Mouse (Mus musculus): ENCODE data around the gene Akap1. TPM values are rescaled to one million over a fixed set of nuclear protein-coding genes. Genes with fewer than 3 reads are reported as not detected.
"Not testable (repeated sequence)": the region's sequence is repeated elsewhere in the genome, so short reads cannot be mapped to it uniquely, and the experiment has no call there.

The Akap1 gene
- total RNA-seq, 2 experiments from 2014 or later, result 39.8 to 40.1 TPM

GRCm38 (mm10) chr11:88892789-88893188, 28.4 kb upstream of the Akap1 start:
- intact Hi-C loops (cut with DNase I), result not testable (repeated sequence)
- peak; percentile 29 to 36 for DNase-seq (ENCODE audit: extremely low spot score in 1 of 2, low spot score in 2 of 2)

GRCm38 (mm10) chr11:88891921-88892561, 27.7 kb upstream of the Akap1 start:
- peak; percentile 65 to 66 for DNase-seq (ENCODE audit: extremely low spot score in 1 of 2, low spot score in 2 of 2)
- H3K4me3 ChIP-seq; intact Hi-C loops (cut with DNase I): not testable (repeated sequence)

More at GRCm38 (mm10) chr11:88892789-88893188, 28.4 kb upstream of the Akap1 start:
- H3K4me3 ChIP-seq, H3K27ac ChIP-seq: not testable (repeated sequence)

GRCm38 (mm10) chr11:88891446-88891845, 27.1 kb upstream of the Akap1 start:
- H3K4me3 ChIP-seq; H3K27ac ChIP-seq; intact Hi-C loops (cut with DNase I): not testable (repeated sequence)
- DNase-seq (ENCODE audit: extremely low spot score in 1 of 2, low spot score in 2 of 2), result peak; percentile 19 to 39

More at GRCm38 (mm10) chr11:88891921-88892561, 27.7 kb upstream of the Akap1 start:
- not testable (repeated sequence) for H3K27ac ChIP-seq

- H3K27ac ChIP-seq; DNase-seq (ENCODE audit: extremely low spot score in 1 of 2, low spot score in 2 of 2); intact Hi-C loops (cut with DNase I); H3K4me3 ChIP-seq: not testable (repeated sequence)
Observed at GRCm38 (mm10) chr11:88890904-88891303, 26.5 kb upstream of the Akap1 start.

- Histone ChIP-seq H3K27ac (no peak overlapping the region), H3K4me3 (no peak overlapping the region)
- intact Hi-C loops (cut with DNase I), result no loop called here
- no peak for DNase-seq (ENCODE audit: extremely low spot score in 1 of 2, low spot score in 2 of 2)
- TF ChIP-seq CTCF (IDR thresholded peaks at IDR 0.05), result no peak
Observed at GRCm38 (mm10) chr11:88888996-88889395, 24.6 kb upstream of the Akap1 start.

- no peak overlapping the region for H3K27ac ChIP-seq
Observed at GRCm38 (mm10) chr11:88884376-88885065, 20.1 kb upstream of the Akap1 start.

GRCm38 (mm10) chr11:88878011-88878410, 13.6 kb upstream of the Akap1 start:
- intact Hi-C loops (cut with DNase I), result no loop called here
- no peak for DNase-seq (ENCODE audit: extremely low spot score in 1 of 2, low spot score in 2 of 2)
- no peak overlapping the region for H3K4me3 ChIP-seq
- no peak overlapping the region for H3K27ac ChIP-seq
- TF ChIP-seq CTCF (IDR thresholded peaks at IDR 0.05), result no peak

More at GRCm38 (mm10) chr11:88884376-88885065, 20.1 kb upstream of the Akap1 start:
- H3K4me3 ChIP-seq, result no peak overlapping the region
- intact Hi-C loops (cut with DNase I), result no loop called here
- no peak for DNase-seq (ENCODE audit: extremely low spot score in 1 of 2, low spot score in 2 of 2)
- no peak for TF ChIP-seq CTCF (IDR thresholded peaks at IDR 0.05)

- no peak overlapping the region for H3K27ac ChIP-seq
- intact Hi-C loops (cut with DNase I), result no loop called here
- DNase-seq (ENCODE audit: extremely low spot score in 1 of 2, low spot score in 2 of 2), result no peak
- TF ChIP-seq CTCF (IDR thresholded peaks at IDR 0.05), result no peak
- peak overlapping the region; percentile 36 for H3K4me3 ChIP-seq
Observed at GRCm38 (mm10) chr11:88873667-88874030, 9.3 kb upstream of the Akap1 start.

GRCm38 (mm10) chr11:88873027-88873666, 8.8 kb upstream of the Akap1 start:
- Histone ChIP-seq H3K27ac (no peak overlapping the region), H3K4me3 (peak overlapping the region; percentile 36)
- no peak for DNase-seq (ENCODE audit: extremely low spot score in 1 of 2, low spot score in 2 of 2)
- intact Hi-C loops (cut with DNase I), result no loop called here
- no peak for TF ChIP-seq CTCF (IDR thresholded peaks at IDR 0.05)

GRCm38 (mm10) chr11:88869443-88869842, 5.1 kb upstream of the Akap1 start:
- DNase-seq (ENCODE audit: extremely low spot score in 1 of 2, low spot score in 2 of 2), result no peak
- Histone ChIP-seq H3K27ac (no peak overlapping the region), H3K4me3 (no peak overlapping the region)
- TF ChIP-seq CTCF (IDR thresholded peaks at IDR 0.05), result no peak
- intact Hi-C loops (cut with DNase I), result no loop called here

GRCm38 (mm10) chr11:88863904-88864457, 405 bp downstream of the Akap1 start:
- no peak for TF ChIP-seq CTCF (IDR thresholded peaks at IDR 0.05)
- intact Hi-C loops (cut with DNase I), result loop anchor here (5.0 kb wide), 2 partner anchors 93 to 108 kb away; partner anchors contain the start of genes Coil and Scpep1
- DNase-seq (ENCODE audit: extremely low spot score in 1 of 2, low spot score in 2 of 2), result peak in 1 of 2 experiments; percentile 49
- Histone ChIP-seq H3K27ac (peak overlapping the region; percentile 73), H3K4me3 (peak overlapping the region; percentile 95)
